Mouse (Mus musculus): ENCODE data around the gene Rps10. TPM values are rescaled to one million over a fixed set of nuclear protein-coding genes. Genes with fewer than 3 reads are reported as not detected.
"Not testable (repeated sequence)": the region's sequence is repeated elsewhere in the genome, so short reads cannot be mapped to it uniquely, and the experiment has no call there.

The Rps10 gene
- total RNA-seq, 2 experiments from 2014 or later: 387 to 414 TPM

DNA sequence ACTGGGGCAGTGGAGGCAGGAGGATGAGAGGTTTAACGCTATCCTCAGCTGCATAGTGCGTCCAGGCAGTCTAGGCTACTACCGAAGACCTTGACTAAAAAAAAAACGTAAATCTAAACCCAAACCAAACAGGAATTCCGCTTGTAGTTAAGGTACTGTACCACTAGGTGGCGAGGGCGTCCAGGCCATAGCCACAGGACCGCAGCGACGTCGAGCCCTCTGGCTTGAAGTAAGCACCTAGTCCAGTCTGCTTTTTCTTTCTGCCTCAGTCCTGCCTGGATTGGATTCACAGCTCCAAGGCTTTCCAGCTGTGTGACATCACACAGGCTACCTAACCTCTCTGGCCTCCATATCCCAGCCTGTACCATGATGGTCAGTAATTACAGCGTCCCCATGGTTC is 13.7 kb upstream of the Rps10 start:
- DNase-seq (ENCODE audit: low spot score in 2 of 2): no peak

DNA sequence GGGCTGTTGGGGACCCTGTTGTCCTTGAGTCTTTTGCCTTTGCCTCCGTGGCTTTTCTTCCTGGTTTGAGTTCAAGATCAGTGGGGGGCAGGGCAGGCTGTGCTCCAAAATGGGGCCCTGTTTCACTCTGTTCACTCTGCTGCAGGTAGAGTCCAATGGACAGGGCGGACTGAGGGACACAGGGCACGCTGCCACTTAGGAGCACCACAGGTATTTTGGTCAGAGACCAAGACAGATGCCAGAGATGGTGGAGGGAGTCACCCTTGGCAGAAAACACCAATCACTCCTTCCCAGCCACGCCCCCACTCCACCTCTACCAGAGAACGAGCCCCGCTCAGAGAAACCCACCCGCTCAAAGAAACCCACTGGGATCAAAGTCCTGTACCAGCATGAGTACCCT is 9.3 kb upstream of the Rps10 start:
- intact Hi-C loops (cut with DNase I): no loop called here
- DNase-seq (ENCODE audit: low spot score in 2 of 2): no peak

More for the DNA sequence above, 13.7 kb upstream of the Rps10 start:
- intact Hi-C loops (cut with DNase I): no loop called here

DNA sequence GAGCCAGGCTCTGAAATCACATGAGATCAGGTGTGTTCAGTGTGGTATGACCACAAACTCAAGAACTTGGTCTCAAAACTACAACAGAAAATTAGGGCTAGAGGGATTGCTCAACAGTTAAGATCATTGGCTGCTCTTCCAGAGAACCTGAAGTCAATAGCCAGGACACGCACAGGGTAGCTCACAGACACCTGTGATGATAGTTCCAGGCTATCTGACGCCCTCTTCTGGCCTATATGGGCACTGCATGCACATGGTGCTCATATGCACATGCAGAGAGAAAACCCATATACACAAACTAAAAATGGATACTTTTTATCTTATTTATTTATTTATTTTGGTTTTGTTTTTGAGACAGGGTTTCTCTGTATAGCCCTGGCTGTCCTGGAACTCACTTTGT is 8.1 kb upstream of the Rps10 start:
- intact Hi-C loops (cut with DNase I): loop anchor here (5.0 kb wide), 1 partner anchor 118 kb away; no protein-coding TSS in a partner anchor
- no peak for DNase-seq (ENCODE audit: low spot score in 2 of 2)

DNA sequence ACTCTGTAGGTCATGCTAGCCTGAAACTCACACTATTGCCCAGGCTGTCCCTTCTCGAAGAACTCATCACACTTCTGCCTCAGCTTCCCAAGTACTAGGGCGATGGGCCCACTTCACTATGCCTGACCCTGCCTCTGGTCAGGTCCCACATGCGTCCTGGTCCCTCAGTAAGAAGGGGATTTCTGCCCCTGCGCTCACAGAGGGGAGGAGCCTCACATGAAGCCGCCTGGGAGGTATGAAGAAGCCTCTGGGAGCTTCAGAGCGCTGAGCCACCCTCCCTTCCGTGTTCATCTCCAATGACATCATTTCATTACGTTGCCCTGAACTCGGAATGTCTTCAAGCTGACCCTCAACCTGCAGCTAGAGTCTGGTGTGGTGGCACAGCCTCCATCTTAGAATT is 7.3 kb upstream of the Rps10 start:
- intact Hi-C loops (cut with DNase I): loop anchor here (5.0 kb wide), 1 partner anchor 119 kb away; no protein-coding TSS in a partner anchor
- no peak for DNase-seq (ENCODE audit: low spot score in 2 of 2)

DNA sequence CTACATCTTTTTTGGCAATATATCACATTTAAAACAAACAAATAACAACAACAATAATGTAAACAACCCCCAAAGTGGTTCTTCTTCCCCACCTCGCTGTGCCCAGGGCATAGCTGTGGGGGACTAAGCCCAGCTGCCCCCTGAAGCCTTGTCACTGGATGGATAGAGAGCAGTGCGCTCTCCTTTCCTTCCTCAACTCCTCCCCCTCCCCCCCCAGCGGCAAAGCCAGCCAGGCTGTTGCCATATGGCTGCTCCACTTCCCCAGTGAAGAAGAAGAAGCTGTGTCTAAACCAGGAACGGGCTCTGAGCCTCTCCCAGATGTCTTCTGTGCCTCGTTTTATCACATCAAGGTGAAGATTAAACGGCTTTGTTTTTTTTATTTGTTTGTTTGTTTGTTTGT is 6.6 kb upstream of the Rps10 start:
- intact Hi-C loops (cut with DNase I): loop anchor here (5.0 kb wide), 1 partner anchor 119 kb away; no protein-coding TSS in a partner anchor
- peak in 1 of 2 experiments; percentile 43 for DNase-seq (ENCODE audit: low spot score in 2 of 2)

DNA sequence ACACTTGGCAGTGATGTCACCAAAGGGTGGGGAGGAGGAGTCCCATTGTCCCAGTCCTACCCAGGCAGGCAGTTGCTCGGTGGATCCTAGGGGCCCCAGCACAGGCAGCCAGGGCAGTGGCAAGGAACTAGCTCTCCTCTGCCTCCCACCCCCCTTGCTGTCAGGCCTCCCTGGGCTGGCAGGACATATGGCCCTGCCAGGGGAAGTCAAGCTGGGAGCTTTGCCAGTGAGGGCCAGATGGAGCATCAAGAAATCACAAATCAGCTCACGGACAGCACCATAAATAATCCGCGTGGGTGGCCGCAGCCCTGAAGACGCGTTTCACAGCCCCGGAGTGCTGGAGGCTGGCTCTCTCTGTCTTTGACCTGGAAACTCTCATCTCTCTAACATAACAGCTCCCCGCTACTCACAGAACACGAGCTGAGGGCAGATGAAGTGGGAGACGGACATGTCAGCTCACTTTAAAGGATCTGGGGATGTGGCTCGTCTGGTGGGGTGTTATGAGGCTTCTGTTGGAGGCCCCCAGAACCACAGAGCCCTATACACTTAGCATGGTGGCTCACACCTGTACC is 6.1 kb upstream of the Rps10 start:
- peak; percentile 85 to 92 for DNase-seq (ENCODE audit: low spot score in 2 of 2)
- intact Hi-C loops (cut with DNase I): loop anchor here (5.0 kb wide), 1 partner anchor 120 kb away; no protein-coding TSS in a partner anchor

DNA sequence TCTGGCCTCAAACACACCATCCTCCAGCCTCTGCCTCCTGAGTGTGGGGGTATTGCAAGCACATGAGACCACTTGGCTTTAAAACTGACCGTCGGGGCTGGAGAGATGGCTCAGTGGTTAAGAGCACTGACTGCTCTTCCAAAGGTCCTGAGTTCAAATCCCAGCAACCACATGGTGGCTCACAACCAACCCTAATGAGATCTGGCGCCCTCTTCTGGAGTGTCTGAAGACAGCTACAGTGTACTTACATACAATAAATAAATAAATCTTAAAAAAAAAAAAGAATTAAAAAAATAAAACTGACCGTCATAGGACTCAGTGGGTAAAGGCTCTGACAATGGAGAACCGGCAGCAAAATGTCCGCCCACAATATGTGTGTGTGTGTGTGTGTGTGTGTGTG is 3.4 kb upstream of the Rps10 start:
- intact Hi-C loops (cut with DNase I): loop anchor here (2.0 to 5.0 kb wide), 2 partner anchors 15 to 122 kb away; partner anchors contain the start of gene Pacsin1
- DNase-seq (ENCODE audit: low spot score in 2 of 2): not testable (repeated sequence)

DNA sequence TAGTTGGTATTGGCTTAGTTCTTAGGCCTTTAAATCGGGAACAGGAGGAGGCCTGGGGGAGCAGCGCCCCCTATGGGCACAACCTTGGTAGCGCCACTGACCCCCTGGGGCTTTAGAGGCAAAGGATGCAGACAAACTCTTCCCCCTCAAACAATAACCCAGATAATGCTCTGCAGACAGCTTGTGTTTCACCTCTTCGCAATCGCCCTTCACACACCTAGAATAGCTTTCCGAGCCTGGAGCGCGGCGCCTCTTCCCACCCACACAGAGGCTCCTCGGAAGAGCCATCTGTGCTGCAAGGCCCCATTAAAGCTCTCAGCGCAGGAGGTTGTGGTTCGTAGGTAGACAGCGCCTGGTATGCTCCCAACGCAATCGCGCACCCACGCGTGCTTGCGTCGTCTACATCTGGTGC is 2.5 kb upstream of the Rps10 start:
- intact Hi-C loops (cut with DNase I): loop anchor here (2.0 kb wide), 1 partner anchor 16 kb away; the partner anchor contains the start of gene Pacsin1
- DNase-seq (ENCODE audit: low spot score in 2 of 2): peak; percentile 80 to 88

DNA sequence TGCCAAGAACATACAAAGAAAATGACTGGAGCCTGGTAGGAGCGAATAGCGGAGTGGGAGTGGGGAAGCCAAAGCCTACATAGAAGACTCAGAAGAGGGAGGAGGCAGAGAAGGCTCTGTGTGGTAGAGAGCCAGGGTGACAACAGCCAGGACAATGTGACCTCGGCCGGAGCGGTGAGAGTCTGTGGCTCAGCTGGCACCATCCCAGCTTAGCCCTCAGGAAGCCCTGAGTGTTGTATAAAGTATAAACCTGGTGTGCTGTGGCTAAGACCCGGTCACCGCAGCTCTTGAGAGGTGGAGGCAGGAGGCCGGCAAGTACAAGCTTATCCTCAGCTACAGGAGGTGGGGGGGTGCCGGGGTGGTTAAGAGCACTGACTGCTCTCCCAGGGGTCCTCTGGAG is 864 bp upstream of the Rps10 start:
- intact Hi-C loops (cut with DNase I): no loop called here
- DNase-seq (ENCODE audit: low spot score in 2 of 2): no peak

DNA sequence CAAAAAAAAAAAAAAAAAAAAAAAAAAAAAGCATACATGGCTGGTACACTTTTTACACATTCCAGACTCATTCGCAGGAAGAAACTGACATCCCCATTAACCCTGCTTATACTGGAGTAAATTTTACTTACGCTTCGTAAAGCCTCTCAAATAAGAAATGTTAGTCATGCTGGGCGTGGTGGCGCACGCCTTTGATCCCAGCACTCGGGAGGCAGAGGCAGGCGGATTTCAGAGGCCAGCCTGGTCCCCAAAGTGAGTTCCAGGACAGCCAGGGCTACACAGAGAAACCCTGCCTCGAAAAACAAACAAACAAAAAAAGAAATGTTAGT is 930 bp downstream of the Rps10 start:
- DNase-seq (ENCODE audit: low spot score in 2 of 2): peak in 1 of 2 experiments; percentile 68
- intact Hi-C loops (cut with DNase I): not testable (repeated sequence)

DNA sequence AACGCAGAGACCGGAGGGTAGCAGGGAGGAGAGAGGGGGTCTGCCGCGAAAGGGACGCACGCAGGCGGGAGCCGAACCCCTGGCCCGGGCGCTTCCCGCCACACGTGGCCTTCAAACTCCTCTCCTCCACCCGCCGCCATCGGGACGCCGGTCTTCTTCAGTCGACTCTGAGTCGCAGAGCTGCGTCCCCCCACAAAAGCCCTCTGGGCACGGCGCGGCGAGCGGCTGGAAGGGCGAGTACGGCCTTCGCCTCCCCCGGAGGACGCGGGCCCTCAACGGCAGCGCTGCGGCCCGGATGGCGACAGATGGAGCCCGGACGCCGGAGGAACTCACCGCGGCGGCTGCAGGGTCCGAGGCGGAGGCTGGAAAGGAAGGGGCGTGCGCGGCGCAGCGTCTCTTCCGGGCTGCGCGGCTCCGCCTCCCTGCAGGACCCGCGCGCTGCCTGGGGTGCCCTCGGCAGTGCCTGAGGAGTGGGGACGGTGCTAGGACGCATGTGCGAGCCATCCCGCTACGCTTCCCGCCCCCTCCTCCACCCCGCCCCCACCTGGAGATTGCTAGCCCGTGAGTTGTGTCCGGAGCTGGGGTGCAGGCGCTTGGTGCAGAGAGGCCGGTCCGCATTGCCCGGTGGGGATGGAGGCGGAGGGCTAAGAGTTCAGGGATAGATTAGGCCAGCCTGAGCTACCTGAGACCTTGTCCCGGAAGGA is 1.4 kb downstream of the Rps10 start, which contains the start of gene RPS10-NUDT3:
RPS10-NUDT3 (minus strand) TSS at position 352 of the 704 bp plus-strand sequence.
- intact Hi-C loops (cut with DNase I): no loop called here
- peak; percentile 90 for DNase-seq (ENCODE audit: low spot score in 2 of 2)

DNA sequence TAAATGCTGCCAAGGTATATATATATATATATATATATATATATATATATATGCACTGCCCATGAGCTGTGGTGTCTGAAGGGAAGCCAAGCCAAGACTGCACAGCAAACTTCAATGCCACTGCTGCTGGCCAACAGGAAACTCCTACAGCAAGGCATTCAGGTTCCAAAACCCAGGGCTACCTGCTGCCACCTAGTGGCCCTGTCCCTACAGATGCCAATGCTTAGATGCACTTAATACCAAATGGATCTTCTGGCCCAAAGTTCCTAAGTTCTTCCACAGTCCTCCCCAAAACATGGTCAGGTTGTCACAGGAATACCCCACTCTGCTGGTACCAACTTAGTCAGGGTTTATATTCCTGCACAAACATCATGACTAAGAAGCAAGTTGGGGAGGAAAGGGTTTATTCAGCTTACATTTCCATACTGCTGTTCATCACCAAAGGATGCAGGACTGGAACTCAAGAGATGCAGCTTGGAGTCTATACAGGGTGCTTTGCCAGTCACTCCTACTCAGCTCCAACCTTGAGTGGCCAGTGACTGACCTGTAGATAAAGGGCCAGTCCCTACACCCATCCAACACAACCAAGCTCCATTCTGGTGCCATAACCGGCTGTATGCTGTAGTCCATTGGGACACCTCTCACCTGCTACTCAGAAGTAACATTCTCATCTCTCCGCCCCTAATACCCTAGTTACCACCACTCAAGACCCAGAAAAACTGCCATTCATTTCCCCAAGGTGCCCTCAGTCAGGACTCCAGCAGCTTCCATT is 7.0 kb downstream of the Rps10 start:
- intact Hi-C loops (cut with DNase I): no loop called here
- peak; percentile 87 to 91 for DNase-seq (ENCODE audit: low spot score in 2 of 2)

DNA sequence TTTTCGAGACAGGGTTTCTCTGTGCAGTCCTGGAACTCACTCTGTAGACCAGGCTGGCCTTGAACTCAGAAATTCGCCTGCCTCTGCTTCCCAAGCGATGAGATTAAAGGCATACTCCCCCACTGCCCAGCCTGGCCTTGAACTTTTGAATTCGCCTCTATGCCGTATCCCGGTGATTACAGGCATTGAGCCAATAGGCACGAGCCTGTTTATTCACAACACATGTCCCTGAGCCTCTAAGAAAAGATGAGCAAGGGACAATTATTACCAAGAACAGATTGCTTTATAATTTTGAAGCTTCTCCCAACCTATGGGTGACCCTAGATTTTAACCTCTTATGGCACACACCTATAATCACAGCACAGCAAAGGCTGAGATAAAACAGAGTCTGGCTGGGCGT is 8.1 kb downstream of the Rps10 start:
- no peak for DNase-seq (ENCODE audit: low spot score in 2 of 2)
- intact Hi-C loops (cut with DNase I): no loop called here

DNA sequence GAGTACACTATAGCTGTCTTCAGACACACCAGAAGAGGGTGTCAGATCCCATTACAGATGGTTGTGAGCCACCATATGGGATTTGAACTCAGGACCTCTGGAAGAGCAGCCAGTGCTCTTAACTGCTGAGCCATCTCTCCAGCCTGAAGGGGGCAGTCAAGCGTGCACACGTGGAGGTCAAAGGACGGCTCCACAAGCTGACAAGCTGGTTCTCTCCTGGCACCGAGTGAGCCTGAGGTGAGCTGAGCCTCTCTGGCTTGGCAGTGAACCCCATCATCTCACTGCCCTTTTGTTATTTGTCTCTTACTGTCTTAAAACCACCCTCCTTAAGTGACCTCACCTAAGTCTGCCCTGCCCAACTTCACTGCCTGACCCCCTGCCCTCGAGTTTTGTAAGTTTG is 9.0 kb downstream of the Rps10 start:
- intact Hi-C loops (cut with DNase I): no loop called here
- DNase-seq (ENCODE audit: low spot score in 2 of 2): no peak

DNA sequence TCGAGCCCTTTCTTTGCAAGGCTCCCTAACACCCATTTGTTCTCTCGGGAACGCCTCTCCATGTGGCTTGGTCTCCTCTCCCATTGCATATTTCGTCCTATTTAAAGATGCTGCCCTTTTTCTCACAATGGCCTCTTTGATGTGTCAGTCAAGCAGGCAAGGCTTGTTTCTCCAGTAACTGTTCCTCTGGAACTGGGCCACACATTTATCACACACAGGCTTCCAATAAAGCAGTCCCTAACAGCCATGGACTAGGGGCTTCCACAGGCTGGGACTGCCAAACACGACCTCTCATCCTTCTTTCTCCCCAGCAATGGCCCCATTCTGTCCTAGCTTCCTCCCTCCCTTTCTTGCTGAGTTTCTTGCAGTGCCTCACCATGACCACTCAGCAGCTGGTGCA is 9.8 kb downstream of the Rps10 start:
- intact Hi-C loops (cut with DNase I): no loop called here
- peak in 1 of 2 experiments; percentile 68 for DNase-seq (ENCODE audit: low spot score in 2 of 2)

DNA sequence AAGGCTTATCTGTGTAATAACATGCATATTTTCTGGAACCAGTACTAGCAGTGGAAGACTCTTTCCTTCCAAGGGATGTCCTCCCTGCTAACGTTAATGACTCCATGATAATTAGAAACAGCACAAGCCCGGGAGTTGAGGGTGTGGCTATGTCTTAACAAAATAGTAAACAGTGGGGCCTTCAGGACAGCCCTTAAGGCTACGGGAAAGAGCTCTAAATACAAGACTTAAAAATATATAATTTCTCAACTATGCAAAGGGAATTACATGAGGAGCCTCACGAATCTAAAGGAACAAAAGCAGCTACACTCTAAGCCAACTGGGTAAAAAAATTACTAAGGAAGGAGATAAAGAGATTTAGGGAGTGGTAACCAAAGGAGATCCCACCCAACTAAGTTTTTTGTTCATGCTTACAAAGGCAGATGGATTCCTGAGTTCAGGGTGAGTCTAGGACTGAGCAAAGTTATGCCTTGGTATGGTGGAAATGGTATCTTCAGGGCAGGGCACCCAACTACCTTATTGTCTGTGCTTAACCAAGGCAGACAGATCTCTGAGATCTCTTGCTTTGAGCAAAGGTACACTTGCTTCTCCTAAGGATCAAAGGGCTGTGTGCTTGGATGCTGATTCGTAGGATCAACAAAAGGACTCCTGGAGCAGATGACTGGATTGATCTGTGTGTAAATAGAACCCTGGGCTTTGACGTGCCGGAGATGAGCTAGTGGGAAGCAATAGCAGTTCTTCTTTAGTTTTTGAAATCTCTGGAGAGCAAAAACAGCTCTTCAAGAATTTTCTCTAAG is 10.8 kb downstream of the Rps10 start:
- intact Hi-C loops (cut with DNase I): no loop called here
- no peak for DNase-seq (ENCODE audit: low spot score in 2 of 2)

DNA sequence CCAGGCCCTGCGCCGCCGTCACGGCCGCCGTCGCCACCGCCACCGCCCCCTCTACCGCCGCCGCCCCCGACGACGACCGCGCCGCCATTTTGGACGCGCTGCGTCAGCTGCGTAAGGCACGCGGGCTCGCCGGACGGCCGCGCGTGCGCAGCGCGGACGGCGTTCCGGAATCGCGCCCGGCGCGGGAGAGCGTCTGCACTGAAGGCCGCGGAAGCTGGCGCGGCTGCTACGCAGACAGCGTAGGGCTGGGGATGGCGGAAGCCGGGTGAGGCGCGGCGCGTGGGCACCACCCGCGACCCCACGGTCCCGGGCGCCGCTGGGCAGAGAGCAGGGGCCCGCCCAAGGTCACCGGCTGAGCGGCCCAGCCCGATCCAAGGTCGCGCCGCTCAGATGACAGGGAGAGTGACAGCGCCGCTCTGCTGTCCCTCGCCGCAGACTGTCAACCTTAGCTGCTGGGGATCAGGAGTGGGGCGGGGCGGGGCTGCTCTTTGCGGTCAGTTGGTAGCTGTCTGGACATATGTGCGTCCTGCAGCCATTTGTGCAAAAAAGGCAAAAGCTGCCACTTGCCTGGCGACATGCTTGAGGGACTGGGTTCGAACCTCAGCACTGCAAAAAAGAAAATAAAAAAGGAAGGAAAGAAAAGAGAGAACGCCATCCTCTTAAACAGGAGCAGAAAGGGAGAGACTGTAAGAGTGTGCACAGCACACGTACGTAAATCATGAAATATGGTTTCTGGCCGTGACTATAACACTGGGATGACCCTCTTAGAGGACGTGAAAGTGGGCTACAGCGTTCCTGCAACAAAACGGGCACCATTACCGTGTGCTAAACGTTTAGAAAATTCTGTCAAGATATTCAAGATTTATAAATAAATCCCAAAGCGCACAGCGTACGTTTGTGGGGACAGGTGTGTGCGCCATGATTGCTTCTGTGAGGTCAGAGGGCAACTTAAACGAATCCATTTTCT is 12.8 kb downstream of the Rps10 start, which contains the start of gene Nudt3:
Nudt3 (minus strand) TSS at position 136 of the 967 bp plus-strand sequence.
- intact Hi-C loops (cut with DNase I): loop anchor here (2.0 to 5.0 kb wide), 2 partner anchors 36 to 59 kb away; partner anchors contain the start of gene AI413582
- peak; percentile 87 to 89 for DNase-seq (ENCODE audit: low spot score in 2 of 2)

Measured in left cerebral cortex, postnatal 14 days (tissue).